Mouse (Mus musculus) limb, embryonic 15.5 days (tissue): ENCODE data around the gene Gm45713. TPM values are rescaled to one million over a fixed set of nuclear protein-coding genes. Genes with fewer than 3 reads are reported as not detected.
"Not testable (repeated sequence)": the region's sequence is repeated elsewhere in the genome, so short reads cannot be mapped to it uniquely, and the experiment has no call there.

ENCODE experiments used
- ATAC-seq: fragments of 200-750 bp; cut with Nextera tagmentation; 2 replicates; pipeline ENCODE4 v1.8.0; 2017; ENCODE audit warnings: low read depth, moderate TSS enrichment; ENCODE audit not compliant: insufficient number of reproducible peaks, low FRiP score, low TSS enrichment
- H3K27ac ChIP-seq: fragments of 300-500 bp; sonication (generic); 2 replicates; pipeline ENCODE4 v1.5.1; 2015; ENCODE audit warnings: moderate library complexity, mild to moderate bottlenecking, inconsistent platforms
- H3K27me3 ChIP-seq: fragments of 300-500 bp; sonication (generic); 2 replicates; pipeline ENCODE4 v1.6.1; 2015; ENCODE audit warnings: inconsistent platforms
- H3K36me3 ChIP-seq: fragments of 300-500 bp; sonication (generic); 2 replicates; pipeline ENCODE4 v1.6.1; 2015; ENCODE audit warnings: inconsistent platforms
- H3K4me1 ChIP-seq: fragments of 300-500 bp; sonication (generic); 2 replicates; pipeline ENCODE4 v1.6.1; 2015; ENCODE audit warnings: inconsistent platforms
- H3K4me2 ChIP-seq: fragments of 300-500 bp; sonication (generic); 2 replicates; pipeline ENCODE4 v1.6.1; 2015; ENCODE audit warnings: mild to moderate bottlenecking, inconsistent platforms
- H3K4me3 ChIP-seq: fragments of 300-500 bp; sonication (generic); 2 replicates; pipeline ENCODE4 v1.5.1; 2015; ENCODE audit warnings: mild to moderate bottlenecking, inconsistent platforms
- H3K9ac ChIP-seq: fragments of 300-500 bp; sonication (generic); 2 replicates; pipeline ENCODE4 v1.6.1; 2015; ENCODE audit warnings: inconsistent platforms
- H3K9me3 ChIP-seq: fragments of 300-500 bp; sonication (generic); 2 replicates; pipeline ENCODE4 v1.6.1; 2016; ENCODE audit warnings: inconsistent platforms
- WGBS: fragments of 180-500 bp; shearing (Covaris S2); methylation state at CpG from one replicate; pipeline ENCODE4 v1.1.7; 2015; 5-methylcytosine and 5-hydroxymethylcytosine counted together
- polyA plus RNA-seq: library from polyadenylated mRNA; unstranded; fragments of >200 nt; fragmentation: Nextera tagmentation; extraction: Ambion mirVana; gene quantifications from 2 replicates; pipeline ENCODE4 v1.2.1, GENCODE M21; 2015

Gm45713 gene
- polyA plus RNA-seq, 1 experiment from 2014 or later: not detected

DNA sequence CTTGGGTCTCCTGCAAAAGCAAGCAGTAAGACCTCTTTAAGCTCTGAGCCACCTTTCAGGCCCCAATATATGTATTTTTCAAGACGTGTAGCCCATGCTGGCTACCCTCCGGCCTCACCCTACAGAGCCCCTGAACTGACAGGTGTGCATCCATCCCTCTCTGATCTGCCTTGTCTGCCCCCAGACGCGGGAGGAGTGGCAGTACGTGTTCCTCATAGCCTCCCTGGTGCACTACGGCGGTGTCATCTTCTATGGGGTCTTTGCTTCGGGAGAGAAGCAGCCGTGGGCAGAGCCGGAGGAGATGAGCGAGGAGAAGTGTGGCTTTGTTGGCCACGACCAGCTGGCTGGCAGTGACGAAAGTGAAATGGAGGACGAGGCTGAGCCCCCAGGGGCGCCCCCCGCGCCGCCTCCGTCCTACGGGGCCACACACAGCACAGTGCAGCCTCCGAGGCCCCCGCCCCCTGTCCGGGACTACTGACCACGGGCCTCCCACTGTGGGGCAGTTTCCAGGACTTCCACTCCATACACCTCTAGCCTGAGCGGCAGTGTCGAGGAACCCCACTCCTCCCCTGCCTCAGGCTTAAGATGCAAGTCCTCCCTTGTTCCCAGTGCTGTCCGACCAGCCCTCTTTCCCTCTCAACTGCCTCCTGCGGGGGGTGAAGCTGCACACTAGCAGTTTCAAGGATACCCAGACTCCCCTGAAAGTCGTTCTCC, 38.7 kb upstream of the Gm45713 start:
- Histone ChIP-seq H3K27me3 (peaks cover 94% of the 10 kb centered on the region), H3K9ac (no peak overlapping the region), H3K4me1 (peaks cover 20% of the 10 kb centered on the region), H3K4me2 (0 out of 2 replicates have a peak overlapping the region, but pooled peaks have one; percentile 15), H3K9me3 (peaks cover 4% of the 10 kb centered on the region; the same call in 1 of the 2 replicates), H3K36me3 (no peaks in the 10 kb centered on the region), H3K27ac (no peak overlapping the region), H3K4me3 (peak overlapping the region; percentile 21)
- 3% methylated on average over 29 of the region's 29 CpGs for WGBS
- no peak for ATAC-seq

DNA sequence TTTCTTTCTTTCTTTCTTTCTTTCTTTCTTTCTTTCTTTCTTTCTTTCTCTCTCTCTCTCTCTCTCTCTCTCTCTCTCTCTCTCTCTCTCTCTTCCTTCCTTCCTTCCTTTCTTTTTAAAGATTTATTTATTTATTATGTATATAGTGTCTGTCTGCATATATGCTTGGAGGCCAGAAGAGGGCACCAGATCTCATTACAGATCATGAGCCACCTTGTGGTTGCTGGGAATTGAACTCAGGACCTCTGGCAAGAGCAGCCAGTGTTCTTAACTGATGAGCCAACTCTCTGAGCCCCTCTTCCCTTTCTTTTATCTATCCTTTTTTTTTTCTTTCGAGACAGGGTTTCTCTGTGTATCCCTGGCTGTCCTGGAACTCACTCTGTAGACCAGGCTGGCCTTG, 37.7 kb upstream of the Gm45713 start:
- H3K27me3 ChIP-seq: peaks cover 94% of the 10 kb centered on the region
- H3K27ac ChIP-seq, H3K4me3 ChIP-seq, H3K9ac ChIP-seq, ATAC-seq, H3K4me2 ChIP-seq, H3K9me3 ChIP-seq, H3K36me3 ChIP-seq: not testable (repeated sequence)
- peaks cover 20% of the 10 kb centered on the region for H3K4me1 ChIP-seq
- WGBS: 64% methylated on average over 1 of the region's 1 CpGs

GRCm38 (mm10) chr7:45172974-45173373, 36.9 kb upstream of the Gm45713 start:
- peaks cover 8% of the 10 kb centered on the region; the same call in 1 of the 2 replicates for H3K9me3 ChIP-seq
- no peak for ATAC-seq

GRCm38 (mm10) chr7:45169495-45169894, 33.5 kb upstream of the Gm45713 start:
- H3K4me1 ChIP-seq: no peaks in the 10 kb centered on the region
- ATAC-seq: no peak

More at GRCm38 (mm10) chr7:45172974-45173373, 36.9 kb upstream of the Gm45713 start:
- Histone ChIP-seq H3K27me3 (peaks cover 94% of the 10 kb centered on the region), H3K4me2 (no peak overlapping the region), H3K4me1 (peaks cover 20% of the 10 kb centered on the region), H3K27ac (no peak overlapping the region), H3K4me3 (no peak overlapping the region), H3K9ac (no peak overlapping the region), H3K36me3 (no peaks in the 10 kb centered on the region)
- 55% methylated on average over 7 of the region's 7 CpGs for WGBS

GRCm38 (mm10) chr7:45168656-45169055, 32.6 kb upstream of the Gm45713 start:
- ATAC-seq: no peak
- Histone ChIP-seq H3K9me3 (peaks cover 8% of the 10 kb centered on the region; the same call in 1 of the 2 replicates), H3K36me3 (no peaks in the 10 kb centered on the region), H3K27me3 (peaks cover 95% of the 10 kb centered on the region), H3K4me2 (no peak overlapping the region), H3K9ac (no peak overlapping the region), H3K27ac (no peak overlapping the region), H3K4me3 (no peak overlapping the region), H3K4me1 (peaks cover 6% of the 10 kb centered on the region)
- WGBS: 9% methylated on average over 24 of the region's 24 CpGs

More at GRCm38 (mm10) chr7:45169495-45169894, 33.5 kb upstream of the Gm45713 start:
- Histone ChIP-seq H3K36me3 (no peaks in the 10 kb centered on the region), H3K4me2 (no peak overlapping the region), H3K27me3 (peaks cover 94% of the 10 kb centered on the region), H3K27ac (no peak overlapping the region), H3K4me3 (no peak overlapping the region), H3K9ac (no peak overlapping the region), H3K9me3 (peaks cover 8% of the 10 kb centered on the region; the same call in 1 of the 2 replicates)
- WGBS: 87% methylated on average over 3 of the region's 3 CpGs

DNA sequence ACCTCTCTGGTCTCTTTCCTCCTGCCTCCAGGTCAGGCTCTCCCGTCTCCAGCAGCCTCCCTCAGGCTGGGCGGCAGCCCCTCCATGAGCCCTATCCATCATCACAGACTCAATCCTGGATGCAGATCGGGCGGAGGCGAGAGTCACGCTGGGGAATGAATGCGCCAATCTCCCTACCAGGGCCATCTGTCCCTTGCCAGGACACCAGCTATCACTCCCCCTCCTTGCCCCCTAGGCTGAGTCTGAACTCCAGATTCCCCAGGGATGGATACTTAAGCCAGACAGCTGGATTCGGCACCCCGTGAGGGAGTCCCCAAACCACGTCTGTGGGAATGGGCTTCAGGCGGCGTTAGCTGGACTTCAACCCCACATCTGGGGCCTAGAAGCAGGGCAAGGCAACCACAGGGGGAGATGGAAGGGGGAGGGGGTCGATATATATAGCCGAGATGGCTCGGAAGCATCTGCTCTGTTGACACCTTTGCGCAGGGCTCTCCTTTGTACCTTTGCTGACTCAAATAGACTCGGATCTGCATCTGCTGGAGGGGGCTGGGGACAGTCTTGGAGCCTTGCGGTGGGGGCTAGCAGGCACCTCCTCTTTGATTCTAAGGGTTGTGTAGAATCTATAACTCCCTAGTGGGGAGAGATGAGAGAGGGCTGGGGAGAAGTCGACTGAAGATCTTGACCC, 31.9 kb upstream of the Gm45713 start:
- Histone ChIP-seq H3K9me3 (peaks cover 8% of the 10 kb centered on the region; the same call in 1 of the 2 replicates), H3K27ac (no peak overlapping the region), H3K9ac (no peak overlapping the region), H3K4me3 (no peak overlapping the region; the same call in 1 of the 2 replicates), H3K27me3 (peaks cover 99% of the 10 kb centered on the region), H3K4me2 (no peak overlapping the region), H3K4me1 (peaks cover 8% of the 10 kb centered on the region), H3K36me3 (no peaks in the 10 kb centered on the region)
- no peak for ATAC-seq
- WGBS: 1% methylated on average over 19 of the region's 19 CpGs

DNA sequence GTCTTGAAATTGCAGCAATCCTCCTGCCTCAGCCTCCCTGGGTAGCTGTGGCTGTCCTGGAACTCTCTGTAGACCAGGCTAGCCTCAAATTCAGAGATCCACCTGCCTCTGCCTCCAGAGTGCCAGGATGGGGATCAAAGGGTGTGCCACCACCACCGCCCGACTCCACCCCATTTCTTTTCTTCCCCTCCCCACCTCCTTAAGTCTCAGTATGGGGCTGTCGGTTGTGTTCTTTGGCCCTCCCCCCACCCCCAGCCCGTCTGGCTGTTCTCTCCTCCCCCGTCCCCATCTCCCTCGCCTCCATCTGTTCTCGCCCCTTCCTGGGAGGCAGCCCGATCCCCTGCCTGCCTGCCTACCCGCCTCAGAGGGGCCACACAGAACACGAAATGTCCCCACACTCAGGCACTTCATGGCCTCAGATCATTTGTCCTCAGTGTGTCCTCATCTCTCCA, 30.9 kb upstream of the Gm45713 start:
- Histone ChIP-seq H3K9me3 (peaks cover 8% of the 10 kb centered on the region; the same call in 1 of the 2 replicates), H3K9ac (no peak overlapping the region), H3K4me3 (no peak overlapping the region), H3K36me3 (no peaks in the 10 kb centered on the region), H3K27ac (no peak overlapping the region), H3K4me1 (peaks cover 16% of the 10 kb centered on the region), H3K27me3 (peaks cover 96% of the 10 kb centered on the region), H3K4me2 (no peak overlapping the region)
- no peak for ATAC-seq
- 25% methylated on average over 8 of the region's 10 CpGs for WGBS

GRCm38 (mm10) chr7:45165701-45166100, 29.7 kb upstream of the Gm45713 start:
- no peak overlapping the region for H3K4me3 ChIP-seq
- no peak for ATAC-seq
- no peak overlapping the region for H3K4me2 ChIP-seq
- peaks cover 3% of the 10 kb centered on the region; the same call in 1 of the 2 replicates for H3K36me3 ChIP-seq
- WGBS: 51% methylated on average over 11 of the region's 11 CpGs
- peaks cover 19% of the 10 kb centered on the region for H3K4me1 ChIP-seq
- H3K9me3 ChIP-seq: peaks cover 8% of the 10 kb centered on the region; the same call in 1 of the 2 replicates
- H3K27me3 ChIP-seq: peaks cover 84% of the 10 kb centered on the region
- H3K9ac ChIP-seq: no peak overlapping the region
- no peak overlapping the region for H3K27ac ChIP-seq

DNA sequence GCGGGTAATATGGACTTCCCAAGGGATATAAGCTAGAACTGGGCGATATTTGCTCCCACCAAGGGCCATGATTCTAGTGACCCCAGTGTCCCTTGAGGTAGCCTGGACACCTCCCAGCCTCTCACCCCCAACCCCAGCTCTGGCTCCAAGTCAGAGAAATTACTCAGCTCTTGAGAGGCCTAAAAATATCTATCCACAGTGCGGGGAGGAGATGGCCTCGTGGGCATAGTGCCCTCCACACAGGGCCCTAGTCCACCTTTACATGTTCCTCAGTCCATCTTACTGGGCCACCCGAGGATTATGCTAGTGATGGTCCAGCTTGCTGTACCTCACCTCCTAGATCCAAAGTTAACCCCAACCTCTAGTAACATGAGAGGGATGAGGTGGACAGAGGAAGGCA, 28.8 kb upstream of the Gm45713 start:
- H3K4me2 ChIP-seq: no peak overlapping the region
- no peak for ATAC-seq
- no peak overlapping the region for H3K9ac ChIP-seq
- 74% methylated on average over 5 of the region's 5 CpGs for WGBS
- H3K36me3 ChIP-seq: peaks cover 12% of the 10 kb centered on the region
- peaks cover 75% of the 10 kb centered on the region for H3K27me3 ChIP-seq
- peaks cover 19% of the 10 kb centered on the region for H3K4me1 ChIP-seq
- H3K9me3 ChIP-seq: peaks cover 4% of the 10 kb centered on the region; the same call in 1 of the 2 replicates
- H3K27ac ChIP-seq: no peak overlapping the region
- no peak overlapping the region for H3K4me3 ChIP-seq

GRCm38 (mm10) chr7:45163735-45164490, 27.9 kb upstream of the Gm45713 start, which contains the start of gene Slc17a7:
Gene Slc17a7, plus strand, starts transcription at chr7:45163949.
- ATAC-seq: no peak

DNA sequence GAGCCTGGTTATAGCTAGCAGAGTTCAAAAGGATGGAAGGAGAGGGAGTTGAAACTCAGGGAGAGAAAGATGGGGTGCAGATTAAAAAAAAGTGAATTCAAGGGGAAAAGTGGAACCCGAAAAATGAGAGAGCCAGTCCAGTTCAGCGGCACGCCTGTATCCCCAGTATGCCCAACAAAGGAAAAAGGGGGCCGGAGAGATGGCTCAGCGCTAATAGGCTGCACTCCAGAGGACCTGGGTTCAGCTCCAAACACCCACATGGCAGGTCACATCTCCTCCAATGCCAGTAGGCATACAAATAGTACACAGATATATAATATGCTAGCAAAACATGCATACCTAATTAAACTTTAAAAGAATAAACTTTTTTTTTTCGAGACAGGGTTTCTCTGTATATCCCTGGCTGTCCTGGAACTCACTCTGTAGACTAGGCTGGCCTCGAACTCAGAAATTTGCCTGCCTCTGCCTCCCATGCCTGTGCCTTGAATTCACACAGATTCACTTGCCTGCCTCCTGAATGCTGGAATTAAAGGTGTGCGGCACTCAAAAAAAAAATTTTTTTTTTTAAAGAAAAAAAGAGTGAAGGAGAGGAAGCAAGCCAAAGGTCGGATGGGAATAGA, 27.1 kb upstream of the Gm45713 start:
- no peak for ATAC-seq
- 69% methylated on average over 9 of the region's 9 CpGs for WGBS
- no peak overlapping the region for H3K4me3 ChIP-seq

More at GRCm38 (mm10) chr7:45163735-45164490, 27.9 kb upstream of the Gm45713 start, which contains the start of gene Slc17a7:
- Histone ChIP-seq H3K4me3 (peak within 1 kb of the TSS; percentile 46), H3K9me3 (no peaks in the 10 kb centered on the region), H3K4me2 (peak within 1 kb of the TSS; percentile 73), H3K36me3 (peaks cover 21% of the 10 kb centered on the region), H3K27ac (no peak within 1 kb of the TSS), H3K9ac (peak within 1 kb of the TSS; percentile 47), H3K27me3 (peaks cover 66% of the 10 kb centered on the region), H3K4me1 (peaks cover 19% of the 10 kb centered on the region)
- WGBS: under 1% methylated on average over 40 of the region's 41 CpGs

More for the DNA sequence above, 27.1 kb upstream of the Gm45713 start:
- peaks cover 58% of the 10 kb centered on the region for H3K27me3 ChIP-seq
- no peak overlapping the region for H3K27ac ChIP-seq
- no peak overlapping the region for H3K4me2 ChIP-seq
- H3K4me1 ChIP-seq: peaks cover 19% of the 10 kb centered on the region
- H3K36me3 ChIP-seq: peaks cover 29% of the 10 kb centered on the region
- no peak overlapping the region for H3K9ac ChIP-seq
- H3K9me3 ChIP-seq: no peaks in the 10 kb centered on the region
